Mouse (Mus musculus) heart, adult 9 months (tissue): ENCODE measurements around the gene Abl1.

ENCODE experiments used
- DNase-seq, 2 experiments: peaks; one replicate each; pipeline ENCODE4 v3.0.0; 2022; ENCODE audit warnings: low spot score in 2 of 2

Gene Abl1

DNA sequence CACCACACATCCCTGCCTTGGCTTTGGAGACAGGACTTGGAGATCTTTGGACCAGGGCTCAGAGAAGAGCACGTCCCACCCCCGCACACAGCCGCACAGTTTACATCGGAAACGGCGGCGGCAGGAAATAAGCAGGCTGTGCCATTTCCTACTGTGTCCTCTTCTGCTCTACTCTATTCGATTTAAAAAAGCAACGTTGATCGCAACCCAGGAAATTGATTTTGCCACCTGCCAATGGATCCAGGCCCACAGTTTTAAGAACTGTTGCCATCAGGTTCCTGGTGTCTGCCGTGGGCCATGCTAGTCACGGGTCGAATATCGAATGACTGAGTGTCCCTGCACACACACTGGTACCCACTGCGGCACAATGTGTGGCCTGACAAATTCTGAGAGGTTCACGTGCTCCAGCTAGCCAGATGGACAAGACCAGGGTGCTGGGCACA is 137.3 kb downstream of the Abl1 start:
- DNase-seq = no peak

DNA sequence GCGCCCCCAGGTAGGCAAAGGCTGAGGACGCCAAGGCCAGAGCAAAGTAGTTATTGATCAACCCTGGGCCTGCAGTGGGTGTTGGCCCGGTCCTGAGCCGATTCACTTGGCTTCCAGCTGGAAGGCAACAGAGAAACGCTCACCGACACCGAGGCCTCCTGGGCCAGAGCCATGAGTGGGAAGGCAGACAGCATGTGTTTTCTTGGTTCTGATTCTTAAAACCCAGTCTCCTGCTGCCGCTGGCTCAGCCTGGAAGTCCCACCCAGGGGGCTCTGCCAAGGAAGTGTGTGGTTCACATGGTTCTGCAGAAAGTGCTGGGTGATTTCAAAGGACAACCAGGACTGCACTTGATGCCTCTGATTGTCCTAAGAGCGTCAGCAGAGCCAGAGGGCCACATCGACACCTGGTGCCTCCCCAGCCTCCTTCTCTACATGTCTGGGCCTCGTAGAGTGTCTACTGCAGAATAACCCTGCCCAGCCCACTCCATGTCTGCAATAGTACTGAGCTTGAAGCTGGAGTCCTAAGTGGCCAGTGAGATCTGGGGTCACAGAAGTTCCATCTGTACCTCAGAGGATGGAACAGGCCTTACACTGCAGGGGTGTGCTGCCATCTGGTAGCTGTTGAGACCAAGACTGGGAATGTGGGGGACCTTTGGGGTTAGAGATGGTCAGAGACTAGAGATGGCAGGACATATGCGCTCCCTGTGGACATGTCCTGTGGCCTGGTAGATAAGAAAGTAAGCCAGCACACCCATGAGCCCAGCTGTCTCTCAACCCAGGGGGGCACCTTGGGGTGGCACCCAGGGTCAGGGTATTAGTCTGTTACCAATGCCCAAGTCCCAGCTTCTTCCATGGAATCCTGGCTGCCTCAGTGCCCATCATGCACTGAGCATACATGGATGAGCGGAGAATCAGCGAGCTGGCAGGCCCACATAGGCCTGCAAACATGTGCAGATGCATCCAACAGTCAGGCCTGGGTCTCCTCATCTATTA is 138.2 kb downstream of the Abl1 start:
- no peak for DNase-seq

DNA sequence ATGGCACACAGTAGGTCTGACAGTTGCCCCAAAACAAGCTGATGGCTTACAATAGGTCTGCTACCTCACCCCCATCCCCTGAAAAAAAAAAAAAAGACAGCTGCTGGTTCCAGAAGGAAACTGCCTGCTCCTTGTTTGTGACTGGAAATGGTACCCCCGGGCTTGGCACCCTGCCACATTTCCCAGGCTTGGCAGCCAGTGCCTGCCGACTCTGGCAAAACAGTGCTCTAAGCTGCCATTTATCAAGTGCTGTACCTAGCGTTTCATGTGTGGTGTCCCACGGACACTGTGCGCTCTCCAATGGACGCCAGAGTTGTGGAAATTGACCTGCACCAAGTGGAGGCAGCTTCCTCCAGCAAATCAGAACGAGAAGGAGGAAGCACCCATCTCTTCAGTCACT is 139.7 kb downstream of the Abl1 start:
- DNase-seq = no peak

DNA sequence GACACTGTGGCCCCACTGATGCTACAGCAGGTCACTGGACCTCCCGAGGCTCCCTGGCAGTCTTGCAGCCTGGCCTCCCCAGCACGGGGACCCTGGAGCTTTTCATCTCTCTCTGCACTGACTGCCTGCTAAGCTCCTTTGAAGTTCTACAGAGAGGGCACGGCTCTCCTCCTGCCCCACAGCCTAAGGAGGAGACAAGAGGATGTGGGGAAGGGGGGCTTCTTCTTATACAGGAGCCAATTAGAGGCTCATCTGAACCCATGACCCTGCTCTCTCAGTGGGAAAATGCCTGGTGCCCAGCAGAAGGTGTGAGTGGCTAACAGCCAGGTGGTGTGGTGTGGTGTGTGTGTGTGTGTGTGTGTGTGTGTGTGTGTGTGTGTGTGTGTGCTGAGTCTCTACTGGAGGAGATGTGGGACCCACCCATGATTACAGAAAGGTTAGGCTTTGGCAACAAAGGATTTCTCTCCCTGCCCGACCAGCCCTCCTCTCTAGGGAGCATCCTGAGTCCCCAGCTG is 140.2 kb downstream of the Abl1 start:
- no peak for DNase-seq

DNA sequence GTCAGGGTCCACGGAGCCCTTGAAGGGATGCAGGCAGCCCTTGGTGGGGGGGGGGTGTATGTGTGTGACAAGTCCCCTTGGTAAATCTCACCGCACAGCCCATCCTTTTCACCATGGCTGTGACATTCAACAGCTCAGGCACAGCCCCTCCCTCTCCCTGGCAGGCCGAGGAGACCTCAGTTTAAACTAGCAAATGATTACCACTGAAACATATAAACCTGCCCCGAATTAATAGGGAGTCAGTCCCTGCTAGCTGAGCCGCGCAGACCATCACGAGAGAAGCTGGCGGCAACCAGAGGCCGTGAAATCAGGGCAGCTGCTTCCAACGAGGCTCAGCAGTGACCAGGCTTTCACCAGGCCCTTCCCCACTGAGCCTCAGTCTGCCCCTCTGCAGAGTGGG is 147.9 kb downstream of the Abl1 start:
- DNase-seq = no peak

DNA sequence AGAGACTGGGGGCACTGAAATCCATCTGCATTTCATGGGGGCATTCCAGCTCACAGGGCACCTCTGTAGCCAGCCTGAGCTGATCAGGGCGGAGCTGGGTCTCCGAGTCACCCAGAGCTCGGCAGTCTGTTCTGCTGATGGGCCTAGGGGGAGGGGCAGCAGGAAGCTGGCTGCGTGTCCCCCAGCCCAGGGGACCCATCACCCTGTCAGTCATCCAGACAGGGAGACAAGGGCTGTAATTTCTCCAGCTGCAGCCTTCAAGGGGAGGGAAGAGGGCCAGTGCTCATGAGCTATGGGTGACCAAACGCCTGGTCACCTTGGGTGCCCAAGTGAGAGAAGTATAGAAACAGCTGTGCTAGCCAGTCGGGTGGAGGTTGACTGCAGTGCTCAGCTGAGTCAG is 148.8 kb downstream of the Abl1 start:
- DNase-seq = no peak

DNA sequence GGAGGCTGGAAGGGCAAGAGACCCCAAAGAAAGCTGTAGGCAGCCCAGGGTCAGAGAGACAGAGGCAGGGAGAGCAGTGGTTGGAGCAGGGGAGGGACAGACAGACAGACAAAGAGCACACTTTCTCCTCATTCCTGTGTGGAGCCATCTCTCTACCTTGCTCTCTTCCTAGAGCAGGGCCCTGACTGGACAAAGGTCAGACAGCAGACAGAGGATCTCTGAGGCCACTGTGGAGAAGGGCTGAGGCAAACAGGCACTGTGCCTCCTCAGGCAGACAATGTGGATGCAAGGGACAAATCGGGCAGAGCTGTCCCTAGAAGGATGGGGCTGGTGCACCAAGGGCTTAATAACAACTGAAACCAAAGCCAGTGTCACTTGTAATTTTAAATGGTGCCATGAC is 150.7 kb downstream of the Abl1 start:
- no peak for DNase-seq

DNA sequence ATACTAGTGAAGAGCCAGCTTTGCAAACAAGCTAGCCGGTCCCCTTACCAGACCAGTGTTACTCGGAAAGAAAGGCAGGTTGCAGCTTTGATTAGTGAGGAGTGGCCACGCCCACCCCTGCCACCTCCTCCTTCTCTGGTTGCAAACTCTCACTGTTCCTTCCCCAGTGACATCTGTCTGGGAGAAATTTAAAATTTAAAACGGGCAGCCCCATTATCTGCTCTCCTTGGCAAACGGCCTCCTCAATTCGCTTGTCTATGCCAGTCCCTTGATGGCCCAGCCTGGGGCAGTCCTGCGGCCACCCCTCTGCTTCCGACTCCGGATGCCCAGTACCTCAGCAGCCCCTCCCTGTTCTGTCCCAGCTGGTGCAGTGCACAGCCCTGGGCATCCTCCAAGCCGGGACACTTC is 156.6 kb downstream of the Abl1 start:
- no peak for DNase-seq

DNA sequence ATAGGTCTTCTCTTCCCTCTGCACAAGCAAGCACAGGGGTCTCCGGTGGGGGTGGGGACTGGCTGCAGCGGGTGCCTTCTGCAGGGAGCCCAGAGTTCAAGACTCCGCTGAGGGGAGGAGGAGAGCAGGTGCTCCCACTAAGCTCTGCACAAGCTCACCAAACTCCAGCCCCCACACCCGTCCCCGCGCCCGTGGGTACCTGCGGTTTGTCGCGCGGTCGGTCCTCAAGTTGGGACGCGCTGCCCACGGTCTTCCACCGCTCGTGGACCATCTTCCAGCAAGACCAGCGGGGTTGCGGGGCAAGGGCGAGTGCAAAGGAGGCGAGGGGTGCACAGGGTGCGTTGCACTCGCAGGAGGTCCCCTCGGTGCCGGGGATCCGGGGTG is 157.3 kb downstream of the Abl1 start:
- DNase-seq = no peak

DNA sequence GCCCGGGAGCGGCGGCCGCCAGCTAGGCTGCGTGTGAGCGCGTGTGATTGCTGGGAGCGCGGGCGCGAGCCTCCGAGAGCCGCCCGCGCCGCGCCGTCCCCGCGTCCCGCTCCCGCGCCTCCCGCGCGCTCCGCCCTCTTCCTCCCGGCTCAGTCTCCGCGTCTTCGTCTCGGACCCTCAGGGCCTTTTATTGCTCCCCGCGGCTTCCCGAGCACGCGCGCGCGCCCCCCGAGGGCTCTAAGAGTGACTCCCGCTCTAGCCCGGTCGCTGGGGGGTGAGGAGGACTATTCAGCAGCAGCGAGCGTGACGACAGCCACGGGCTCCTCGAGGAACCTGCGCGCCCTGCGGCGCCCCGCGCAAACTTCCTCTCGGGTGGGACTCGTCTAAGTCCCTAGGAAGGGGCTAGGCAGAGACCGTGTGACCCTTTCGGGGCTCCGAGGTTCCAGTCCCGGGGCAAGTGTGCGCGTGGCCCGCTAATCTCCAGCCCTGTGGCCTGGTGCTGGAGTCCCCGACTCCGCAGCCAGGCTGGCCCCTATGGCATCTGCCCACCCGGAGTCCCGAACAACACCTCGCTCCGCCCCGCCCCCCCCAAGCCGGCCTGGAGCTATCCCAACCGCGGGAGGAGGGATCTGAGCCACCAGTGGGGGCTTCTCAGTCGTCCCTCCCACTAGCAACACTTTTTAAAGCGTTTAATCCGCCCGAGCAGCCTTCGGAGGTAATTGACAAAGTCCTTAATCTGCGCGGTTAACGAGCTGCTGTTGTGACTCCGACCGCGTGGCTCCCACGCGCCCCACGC is 157.9 kb downstream of the Abl1 start, which contains the start of gene Fibcd1:
Gene Fibcd1 (minus strand): TSS at position 110 of the 796 bp plus-strand sequence.
- DNase-seq = no peak

DNA sequence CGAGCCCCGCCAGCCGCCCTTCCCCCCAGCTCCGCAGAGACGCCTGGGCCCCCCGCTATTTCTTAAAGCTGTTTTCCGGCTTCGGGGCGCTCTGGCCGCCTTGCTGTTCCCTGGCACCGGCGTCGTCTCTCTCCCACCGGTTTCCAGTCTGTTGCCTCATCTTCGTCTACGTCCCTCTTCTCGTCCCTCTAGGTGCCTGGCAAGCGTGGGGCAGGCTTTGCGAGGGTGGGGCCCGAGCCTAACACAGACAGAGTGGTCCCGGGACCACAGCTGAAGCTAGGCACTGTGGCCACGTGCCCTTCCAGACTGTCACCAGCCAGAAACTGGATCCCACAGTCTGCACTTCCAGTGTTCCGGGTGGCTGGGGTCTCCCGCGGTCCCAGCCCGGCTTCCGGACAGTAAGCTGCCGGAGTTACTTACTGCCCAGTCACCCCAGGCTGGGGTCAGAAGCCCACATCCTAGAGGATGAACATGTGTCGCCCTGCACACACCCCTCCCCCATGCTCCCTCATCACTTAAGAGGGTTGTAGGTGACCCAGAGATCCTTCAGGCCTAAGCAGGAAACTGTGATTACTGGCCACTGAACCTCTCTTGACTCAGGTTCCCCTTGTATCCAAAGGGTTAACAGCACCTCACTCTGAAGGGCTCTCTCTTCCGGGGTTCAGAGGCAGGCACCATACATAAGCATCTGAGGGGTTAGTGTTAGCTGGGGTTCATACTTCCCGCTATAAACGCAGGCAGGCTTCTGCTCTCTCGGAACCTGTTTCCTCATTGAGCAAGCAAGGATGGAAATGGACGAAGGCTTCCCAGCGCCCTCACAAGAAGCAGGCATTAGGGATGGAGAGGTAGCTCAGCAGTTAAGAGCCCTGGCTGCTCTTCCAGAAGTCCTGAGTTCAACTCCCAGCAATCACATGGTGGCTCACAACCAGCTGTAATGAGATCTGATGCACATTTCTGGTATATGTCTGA is 158.8 kb downstream of the Abl1 start:
- DNase-seq = no peak

DNA sequence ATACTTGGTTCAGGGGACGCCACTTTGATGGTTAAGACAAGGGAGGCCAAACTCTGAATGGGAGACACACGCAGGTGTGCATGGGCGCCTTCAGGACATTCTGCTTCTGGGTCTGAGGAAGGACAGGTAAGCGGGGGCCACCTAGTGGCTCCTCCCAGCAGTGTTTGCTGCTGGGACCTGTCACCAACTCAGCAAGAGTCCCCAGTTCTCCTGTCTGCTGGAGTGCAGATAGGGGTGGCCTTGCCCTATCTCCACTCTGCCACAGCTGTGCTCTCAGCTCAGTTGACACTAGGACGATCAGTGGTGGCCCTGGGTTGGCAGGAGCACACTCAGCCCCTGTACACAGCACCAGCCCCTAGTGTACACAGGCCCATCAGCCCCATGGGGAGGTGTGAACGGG is 159.7 kb downstream of the Abl1 start:
- DNase-seq = no peak

DNA sequence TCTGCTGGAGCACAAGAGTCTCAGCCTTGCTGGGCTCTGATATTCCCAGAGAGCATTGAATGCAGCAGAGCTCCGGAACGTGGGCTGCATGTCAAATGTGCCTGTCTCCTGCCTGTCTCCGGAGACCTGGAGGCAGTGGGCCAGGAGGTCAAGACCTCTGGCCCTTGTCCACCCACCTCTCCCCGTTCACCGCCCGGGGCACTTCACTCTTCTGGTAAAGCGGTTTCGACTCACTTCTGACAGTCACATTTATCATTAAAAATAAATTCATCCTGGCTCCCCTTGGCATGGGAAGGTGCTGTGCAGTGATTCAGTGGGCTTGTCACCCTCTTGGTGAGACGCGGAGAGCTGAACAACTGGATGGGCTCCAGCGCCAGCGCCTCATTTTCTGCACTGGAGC is 162.0 kb downstream of the Abl1 start:
- DNase-seq = no peak
